Mouse (Mus musculus): Measurements from ENCODE around the gene Frmd5.

DNA sequence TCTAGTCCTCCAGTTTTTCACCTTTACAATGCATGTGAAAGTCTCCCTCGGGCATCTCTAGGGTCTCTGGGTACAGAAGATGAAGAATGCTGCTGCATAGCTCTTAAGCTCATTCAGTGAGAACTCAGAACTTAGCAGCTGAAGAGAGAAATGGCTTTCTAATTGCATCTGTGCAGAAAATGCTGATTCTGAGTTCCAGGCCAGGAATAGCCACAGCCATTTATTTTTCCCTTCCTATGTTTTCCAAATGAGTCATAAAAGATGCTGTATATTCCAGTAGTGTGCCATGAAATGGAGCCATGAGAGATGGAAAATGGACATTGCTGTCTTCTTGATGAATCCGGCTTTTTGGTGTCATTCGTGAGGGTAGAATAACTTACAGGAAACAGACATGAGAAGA is 21.5 kb upstream of the Frmd5 start:
- TF ChIP-seq POLR2A (IDR thresholded peaks at IDR 0.05; ENCODE audit: control insufficient read depth, extremely low read depth, insufficient read depth, low read length, poor library complexity) = no peak
- TF ChIP-seq CTCF (IDR thresholded peaks at IDR 0.05; ENCODE audit: borderline replicate concordance, control insufficient read depth, extremely low read depth, insufficient read depth, low read length, poor library complexity) = no peak

Measured in thymus, adult 2 months (tissue).